Mouse (Mus musculus): ENCODE data around the gene Olfr165. TPM values are rescaled to one million over a fixed set of nuclear protein-coding genes. Genes with fewer than 3 reads are reported as not detected.

Gene Olfr165
- not detected for polyA plus RNA-seq (2017; shearing (Covaris generic))

GRCm38 (mm10) chr16:19423034-19423433, at the start of gene Olfr165:
Gene Olfr165, minus strand, starts transcription at chr16:19423134.

Other genes with a start within 250 kb of the Olfr165 start
- not detected for gene Olfr164, start 109.1 kb downstream of the Olfr165 start, polyA plus RNA-seq (2017; shearing (Covaris generic))
- gene Olfr166, start 60.6 kb upstream of the Olfr165 start, polyA plus RNA-seq (2017; shearing (Covaris generic)) = not detected
- not detected for gene Olfr167, start 99.1 kb upstream of the Olfr165 start, polyA plus RNA-seq (2017; shearing (Covaris generic))
- gene Olfr168, start 112.4 kb upstream of the Olfr165 start, polyA plus RNA-seq (2017; shearing (Covaris generic)) = not detected
- gene Olfr169, start 148.7 kb upstream of the Olfr165 start, polyA plus RNA-seq (2017; shearing (Covaris generic)) = not detected
- gene Olfr170, start 188.7 kb upstream of the Olfr165 start, polyA plus RNA-seq (2017; shearing (Covaris generic)) = not detected
- gene Olfr171, start 206.8 kb upstream of the Olfr165 start, polyA plus RNA-seq (2017; shearing (Covaris generic)) = not detected